Comparison of ENCODE assay signal across 11 mouse cellular contexts in the genomic region with DNA sequence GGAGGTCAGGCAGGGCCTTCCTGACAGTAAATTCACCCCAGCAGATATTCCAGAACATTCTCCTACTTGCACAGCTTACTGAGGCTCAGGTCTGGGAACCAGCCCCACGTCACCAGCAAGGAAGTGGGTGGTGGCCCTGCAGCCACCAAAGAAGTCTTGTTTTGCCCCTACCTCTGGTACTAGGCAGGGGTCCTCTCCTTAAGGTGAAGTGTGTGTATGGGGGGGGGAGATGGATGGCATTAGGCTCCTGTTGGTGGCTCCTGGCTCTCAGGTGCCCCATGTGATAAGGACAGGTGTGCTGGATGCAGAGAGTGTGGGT. TPM values are rescaled to one million over a fixed set of nuclear protein-coding genes. Genes with fewer than 3 reads are reported as not detected.
DNase-seq lines count a peak whose midpoint lies in the region; ATAC-seq and TF ChIP-seq lines count a peak whose summit lies in the region.
"Had no signal": no experiment of that assay in that cellular context is flagged by ENCODE, and none has a peak within 500 bp of the region (broad histone marks: within the 10 kb centered on the region; RNA-seq: fewer than 3 reads in every experiment).

No protein-coding gene starts in this region.

- H3K27me3 ChIP-seq in heart, embryonic 10.5 days (ENCODE audit: insufficient read depth, poor library complexity, severe bottlenecking): peaks cover 65% of the 10 kb centered on the region
- peaks cover 14% of the 10 kb centered on the region for H3K27me3 ChIP-seq in liver, embryonic 13.5 days
- no peaks in the 10 kb centered on the region for H3K27me3 ChIP-seq in liver, postnatal 0 days (ENCODE audit: insufficient read depth, low read length)
- H3K27me3 ChIP-seq in forebrain, embryonic 16.5 days (replicated peaks; ENCODE audit: control insufficient read depth, insufficient read depth, low read length): no peaks in the 10 kb centered on the region
- no peaks in the 10 kb centered on the region for H3K27me3 ChIP-seq in myocyte (ENCODE audit: control insufficient read depth, insufficient read depth, insufficient read length)

- H3K9me3 ChIP-seq in heart, embryonic 10.5 days: no peaks in the 10 kb centered on the region
- no peaks in the 10 kb centered on the region for H3K9me3 ChIP-seq in liver, embryonic 13.5 days (replicated peaks)
- H3K9me3 ChIP-seq in liver, postnatal 0 days (ENCODE audit: low read length): no peaks in the 10 kb centered on the region
- no peaks in the 10 kb centered on the region for H3K9me3 ChIP-seq in forebrain, embryonic 16.5 days (ENCODE audit: control insufficient read depth, low read length)
- H3K9me3 ChIP-seq: midbrain, embryonic 12.5 days had no signal

- H3K79me2 ChIP-seq in myocyte (ENCODE audit: control insufficient read depth, insufficient read depth): peaks cover 21% of the 10 kb centered on the region

- no peak for DNase-seq in heart, embryonic 10.5 days (ENCODE audit: low spot score)
- DNase-seq in heart, postnatal 10 days: no peak
- DNase-seq in liver, embryonic 13.5 days: no peak
- no peak for DNase-seq in liver, postnatal 0 days
- DNase-seq in cerebellum, postnatal 25 days: no peak
- DNase-seq in urinary bladder, postnatal 4 days (ENCODE audit: low spot score in 2 of 2): no peak
- DNase-seq: layer of hippocampus, adult 9-11 months had no signal

- no peak for ATAC-seq in liver, embryonic 13.5 days (ENCODE audit: low read depth)
- no peak for ATAC-seq in liver, postnatal 0 days
- peak; percentile 27; the same call in 1 of the 2 replicates for ATAC-seq in forebrain, embryonic 16.5 days

- peaks cover 32% of the 10 kb centered on the region for H3K4me1 ChIP-seq in heart, embryonic 10.5 days
- peaks cover 33% of the 10 kb centered on the region for H3K4me1 ChIP-seq in liver, embryonic 13.5 days (replicated peaks)
- peaks cover 16% of the 10 kb centered on the region for H3K4me1 ChIP-seq in liver, postnatal 0 days (ENCODE audit: insufficient read depth)
- 0 out of 2 replicates have a peak, but pooled peaks cover 5% of the 10 kb centered on the region for H3K4me1 ChIP-seq in forebrain, embryonic 16.5 days (replicated peaks; ENCODE audit: control insufficient read depth, insufficient read depth, low read length)

- TF ChIP-seq POLR2A in myocyte (IDR thresholded peaks at IDR 0.05; ENCODE audit: insufficient read length, low read depth): no peak

- H3K9ac ChIP-seq in liver, embryonic 13.5 days: no peak overlapping the region
- no peak overlapping the region for H3K9ac ChIP-seq in liver, postnatal 0 days (replicated peaks)
- no peak overlapping the region for H3K9ac ChIP-seq in forebrain, embryonic 16.5 days (replicated peaks; ENCODE audit: low read depth, low read length)
- H3K9ac ChIP-seq: midbrain, embryonic 12.5 days had no signal

- 0 out of 2 replicates have a peak overlapping the region, but pooled peaks have one; percentile 4 for H3K4me2 ChIP-seq in liver, embryonic 13.5 days
- no peak overlapping the region for H3K4me2 ChIP-seq in liver, postnatal 0 days (ENCODE audit: low read depth, low read length)
- no peak overlapping the region for H3K4me2 ChIP-seq in forebrain, embryonic 16.5 days (ENCODE audit: low read length)
- peak overlapping the region; percentile 79 for H3K4me2 ChIP-seq in myocyte (ENCODE audit: low read depth)

- no peaks in the 10 kb centered on the region for H3K36me3 ChIP-seq in heart, embryonic 10.5 days
- peaks cover 32% of the 10 kb centered on the region for H3K36me3 ChIP-seq in liver, embryonic 13.5 days
- H3K36me3 ChIP-seq in liver, postnatal 0 days (replicated peaks; ENCODE audit: insufficient read depth, low read length): peaks cover 44% of the 10 kb centered on the region
- H3K36me3 ChIP-seq in forebrain, embryonic 16.5 days (ENCODE audit: control insufficient read depth, insufficient read depth): no peaks in the 10 kb centered on the region
- H3K36me3 ChIP-seq in myocyte (ENCODE audit: control insufficient read depth, insufficient read depth): peaks cover 16% of the 10 kb centered on the region
- H3K36me3 ChIP-seq: midbrain, embryonic 12.5 days had no signal

- 0 out of 2 replicates have a peak overlapping the region, but pooled peaks have one; percentile 31 for H3K4me3 ChIP-seq in heart, embryonic 10.5 days
- no peak overlapping the region for H3K4me3 ChIP-seq in liver, embryonic 13.5 days (replicated peaks)
- H3K4me3 ChIP-seq in liver, postnatal 0 days (ENCODE audit: low read depth, low read length): no peak overlapping the region
- H3K4me3 ChIP-seq in forebrain, embryonic 16.5 days (replicated peaks; ENCODE audit: low read length): no peak overlapping the region
- no peak overlapping the region for H3K4me3 ChIP-seq in myocyte
- H3K4me3 ChIP-seq: midbrain, embryonic 12.5 days had no signal

- WGBS in heart, embryonic 10.5 days: 62% methylated on average over 1 of the region's 1 CpGs
- 43% methylated on average over 1 of the region's 1 CpGs for WGBS in liver, embryonic 13.5 days (ENCODE audit: insufficient replicate concordance)
- 29% methylated on average over 1 of the region's 1 CpGs for WGBS in liver, postnatal 0 days (ENCODE audit: insufficient replicate concordance)
- WGBS in forebrain, embryonic 16.5 days: 53% methylated on average over 1 of the region's 1 CpGs

- TF ChIP-seq EP300 in liver, postnatal 0 days (IDR thresholded peaks at IDR 0.05; ENCODE audit: low read depth): no peak

- TF ChIP-seq CTCF in liver, postnatal 0 days (IDR thresholded peaks at IDR 0.05; ENCODE audit: low read depth): no peak

- intact Hi-C loops in heart, postnatal 10 days (cut with DNase I): loop anchor here (2.0 kb wide), 4 partner anchors 18 to 164 kb away; a partner anchor contains a TSS

- H3ac ChIP-seq in myocyte (ENCODE audit: control insufficient read depth, insufficient read length): no peak overlapping the region

- H3K27ac ChIP-seq in heart, embryonic 10.5 days: no peak overlapping the region
- H3K27ac ChIP-seq in liver, embryonic 13.5 days: no peak overlapping the region
- H3K27ac ChIP-seq in liver, postnatal 0 days (ENCODE audit: low read depth): no peak overlapping the region
- no peak overlapping the region for H3K27ac ChIP-seq in forebrain, embryonic 16.5 days (ENCODE audit: low read length)
- H3K27ac ChIP-seq: midbrain, embryonic 12.5 days had no signal

TF ChIP-seq in myocyte, 11 proteins besides CTCF, POLR2A, EP300 and RAD21:
- TF ChIP-seq REST (IDR thresholded peaks at IDR 0.05; ENCODE audit: insufficient read depth, insufficient read length) (no peak), E2F4 (IDR thresholded peaks at IDR 0.05; ENCODE audit: insufficient read depth) (no peak), SRF (IDR thresholded peaks at IDR 0.05; ENCODE audit: control insufficient read depth, insufficient read length, low read depth) (no peak), MYOD1 (IDR thresholded peaks at IDR 0.05; ENCODE audit: control insufficient read depth in 1 of 3, insufficient read length in 2 of 3, low read depth in 2 of 3) (no peak), MAX (IDR thresholded peaks at IDR 0.05; ENCODE audit: low read depth) (no peak), CEBPB (IDR thresholded peaks at IDR 0.05; ENCODE audit: insufficient read depth, poor library complexity, severe bottlenecking) (no peak), MYOG (IDR thresholded peaks at IDR 0.05; ENCODE audit: control insufficient read depth in 1 of 3, insufficient read depth in 1 of 3, insufficient read length in 2 of 3, low read depth in 2 of 3) (no peak), TCF3 (IDR thresholded peaks at IDR 0.05; ENCODE audit: insufficient read length, low read depth) (no peak), TCF12 (IDR thresholded peaks at IDR 0.05; ENCODE audit: insufficient read depth, poor library complexity, severe bottlenecking) (no peak), POLR2AphosphoS2 (IDR thresholded peaks at IDR 0.05; ENCODE audit: insufficient read length, low read depth) (no peak), USF1 (IDR thresholded peaks at IDR 0.05; ENCODE audit: low read depth) (no peak)

RNA-seq across cellular contexts. Expression of a gene that starts 5.6 kb away (rescaled TPM):
- polyA plus RNA-seq in heart, embryonic 10.5 days (2016; fragmentation: Nextera tagmentation; extraction: Ambion mirVana): 1.9 and 3.4 TPM in 2 replicates
- not detected for total RNA-seq in heart, postnatal 10 days (2021)
- polyA plus RNA-seq in liver, embryonic 13.5 days (2015; fragmentation: Nextera tagmentation; extraction: Ambion mirVana): 0.05 TPM in 1 of 2 replicates, not detected in the other
- polyA plus RNA-seq in liver, postnatal 0 days (2015; fragmentation: Nextera tagmentation; extraction: Ambion mirVana): 0.14 TPM in 1 of 2 replicates, not detected in the other
- polyA plus RNA-seq in forebrain, embryonic 16.5 days (2015; fragmentation: Nextera tagmentation; extraction: Ambion mirVana): 11.9 and 28.9 TPM in 2 replicates
- polyA plus RNA-seq in myocyte (2012; fragmentation: generic; extraction: Trizol): not detected
- polyA plus RNA-seq: C2C12 had no signal

RNA-seq across cellular contexts. Expression of a gene that starts 7.0 kb away (rescaled TPM):
- polyA plus RNA-seq in heart, embryonic 10.5 days (2016; fragmentation: Nextera tagmentation; extraction: Ambion mirVana): 0.20 and 2.7 TPM in 2 replicates
- 1 to 10 TPM in 1 of 2 experiments, under 1 TPM in 1; 0.98 to 2.0 TPM for total RNA-seq in heart, postnatal 10 days (2021)
- 13.0 and 14.8 TPM in 2 replicates for polyA plus RNA-seq in liver, embryonic 13.5 days (2015; fragmentation: Nextera tagmentation; extraction: Ambion mirVana)
- 138 and 168 TPM in 2 replicates for polyA plus RNA-seq in liver, postnatal 0 days (2015; fragmentation: Nextera tagmentation; extraction: Ambion mirVana)
- 0.20 TPM in 2 replicates for polyA plus RNA-seq in forebrain, embryonic 16.5 days (2015; fragmentation: Nextera tagmentation; extraction: Ambion mirVana)
- polyA plus RNA-seq in myocyte (2012; fragmentation: generic; extraction: Trizol): 14.3 TPM

RNA-seq across cellular contexts. Expression of a gene that starts 46.2 kb away (rescaled TPM):
- polyA plus RNA-seq in heart, embryonic 10.5 days (2016; fragmentation: Nextera tagmentation; extraction: Ambion mirVana): 15.2 and 17.7 TPM in 2 replicates
- 100 to 1,000 TPM in 1 of 2 experiments, 10 to 100 TPM in 1; 98.4 to 115 TPM for total RNA-seq in heart, postnatal 10 days (2021)
- polyA plus RNA-seq in liver, embryonic 13.5 days (2015; fragmentation: Nextera tagmentation; extraction: Ambion mirVana): 7.3 and 7.7 TPM in 2 replicates
- 37.0 and 44.4 TPM in 2 replicates for polyA plus RNA-seq in liver, postnatal 0 days (2015; fragmentation: Nextera tagmentation; extraction: Ambion mirVana)
- 13.0 and 13.9 TPM in 2 replicates for polyA plus RNA-seq in forebrain, embryonic 16.5 days (2015; fragmentation: Nextera tagmentation; extraction: Ambion mirVana)
- polyA plus RNA-seq in myocyte (2012; fragmentation: generic; extraction: Trizol): 23.1 TPM

Comparison
In these comparisons a context has a peak if more than half of its experiments do, and no peak if none do; other contexts are left out.
1. H3K4me2 ChIP-seq: peak in liver, embryonic 13.5 days (single experiment) and myocyte (single experiment); none in liver, postnatal 0 days (single experiment) and forebrain, embryonic 16.5 days (single experiment).